Mouse (Mus musculus): ENCODE measurements at regions not wholly inside any gene's neighbourhood (a gene's known extent, or its start where the extent isn't known, plus 50 kb on each side); places are given as distances from the start of the nearest gene placed in this dataset.

- 81% methylated on average over 4 of the region's 4 CpGs for WGBS
- Histone ChIP-seq H3K4me2 (ENCODE audit: low read depth, low read length) (no peak overlapping the region), H3K4me3 (ENCODE audit: low read length) (no peak overlapping the region), H3K9me3 (ENCODE audit: control insufficient read depth, low read length) (no peaks in the 10 kb centered on the region), H3K36me3 (ENCODE audit: control insufficient read depth, insufficient read depth, low read length) (no peaks in the 10 kb centered on the region), H3K4me1 (replicated peaks; ENCODE audit: control insufficient read depth, insufficient read depth, low read length) (no peaks in the 10 kb centered on the region), H3K9ac (ENCODE audit: low read length) (no peak overlapping the region), H3K27ac (ENCODE audit: low read length) (no peak overlapping the region), H3K27me3 (ENCODE audit: control insufficient read depth, insufficient read depth, low read depth, low read length) (no peaks in the 10 kb centered on the region)
- no peak for ATAC-seq (ENCODE audit: low read depth)
Measured at GRCm38 (mm10) chr17:88116321-88116720, 51.2 kb upstream of the Fbxo11 start.

GRCm38 (mm10) chr17:88118714-88119113, 53.6 kb upstream of the Fbxo11 start:
- H3K36me3 ChIP-seq (ENCODE audit: control insufficient read depth, insufficient read depth, low read length) = no peaks in the 10 kb centered on the region
- no peak overlapping the region for H3K9ac ChIP-seq (ENCODE audit: low read length)
- H3K4me1 ChIP-seq (replicated peaks; ENCODE audit: control insufficient read depth, insufficient read depth, low read length) = no peaks in the 10 kb centered on the region
- no peak overlapping the region for H3K4me3 ChIP-seq (ENCODE audit: low read length)
- H3K4me2 ChIP-seq (ENCODE audit: low read depth, low read length) = no peak overlapping the region
- H3K27me3 ChIP-seq (ENCODE audit: control insufficient read depth, insufficient read depth, low read depth, low read length) = no peaks in the 10 kb centered on the region
- no peak overlapping the region for H3K27ac ChIP-seq (ENCODE audit: low read length)
- no peak for ATAC-seq (ENCODE audit: low read depth)
- H3K9me3 ChIP-seq (ENCODE audit: control insufficient read depth, low read length) = no peaks in the 10 kb centered on the region
- WGBS = 86% methylated on average over 4 of the region's 4 CpGs

GRCm38 (mm10) chr17:88123711-88124110, 58.6 kb upstream of the Fbxo11 start:
- Histone ChIP-seq H3K4me2 (ENCODE audit: low read depth, low read length) (no peak overlapping the region), H3K4me1 (replicated peaks; ENCODE audit: control insufficient read depth, insufficient read depth, low read length) (no peaks in the 10 kb centered on the region), H3K36me3 (ENCODE audit: control insufficient read depth, insufficient read depth, low read length) (no peaks in the 10 kb centered on the region), H3K9ac (ENCODE audit: low read length) (no peak overlapping the region), H3K9me3 (ENCODE audit: control insufficient read depth, low read length) (no peaks in the 10 kb centered on the region), H3K4me3 (ENCODE audit: low read length) (no peak overlapping the region), H3K27me3 (ENCODE audit: control insufficient read depth, insufficient read depth, low read depth, low read length) (no peaks in the 10 kb centered on the region), H3K27ac (ENCODE audit: low read length) (no peak overlapping the region)
- ATAC-seq (ENCODE audit: low read depth) = no peak
- WGBS = 60% methylated on average over 3 of the region's 3 CpGs

- Histone ChIP-seq H3K36me3 (ENCODE audit: control insufficient read depth, insufficient read depth, low read length) (no peaks in the 10 kb centered on the region), H3K27me3 (ENCODE audit: control insufficient read depth, insufficient read depth, low read depth, low read length) (no peaks in the 10 kb centered on the region), H3K4me3 (ENCODE audit: low read length) (no peak overlapping the region), H3K27ac (ENCODE audit: low read length) (no peak overlapping the region), H3K4me1 (replicated peaks; ENCODE audit: control insufficient read depth, insufficient read depth, low read length) (no peaks in the 10 kb centered on the region), H3K9me3 (ENCODE audit: control insufficient read depth, low read length) (no peaks in the 10 kb centered on the region), H3K9ac (ENCODE audit: low read length) (no peak overlapping the region), H3K4me2 (ENCODE audit: low read depth, low read length) (no peak overlapping the region)
- no peak for ATAC-seq (ENCODE audit: low read depth)
- 78% methylated on average over 2 of the region's 2 CpGs for WGBS
Measured at GRCm38 (mm10) chr17:88127126-88127525, 62.0 kb upstream of the Fbxo11 start.

GRCm38 (mm10) chr17:88131297-88131696, 66.2 kb upstream of the Fbxo11 start:
- WGBS = 64% methylated on average over 4 of the region's 4 CpGs
- H3K4me3 ChIP-seq (ENCODE audit: low read length) = no peak overlapping the region
- no peak for ATAC-seq (ENCODE audit: low read depth)
- no peak overlapping the region for H3K27ac ChIP-seq (ENCODE audit: low read length)
- no peak overlapping the region for H3K4me2 ChIP-seq (ENCODE audit: low read depth, low read length)
- no peaks in the 10 kb centered on the region for H3K4me1 ChIP-seq (replicated peaks; ENCODE audit: control insufficient read depth, insufficient read depth, low read length)
- H3K9ac ChIP-seq (ENCODE audit: low read length) = no peak overlapping the region
- no peaks in the 10 kb centered on the region for H3K36me3 ChIP-seq (ENCODE audit: control insufficient read depth, insufficient read depth, low read length)
- H3K9me3 ChIP-seq (ENCODE audit: control insufficient read depth, low read length) = no peaks in the 10 kb centered on the region
- H3K27me3 ChIP-seq (ENCODE audit: control insufficient read depth, insufficient read depth, low read depth, low read length) = no peaks in the 10 kb centered on the region

GRCm38 (mm10) chr17:88131980-88132379, 66.9 kb upstream of the Fbxo11 start:
- H3K4me1 ChIP-seq (replicated peaks; ENCODE audit: control insufficient read depth, insufficient read depth, low read length) = no peaks in the 10 kb centered on the region
- no peaks in the 10 kb centered on the region for H3K9me3 ChIP-seq (ENCODE audit: control insufficient read depth, low read length)
- WGBS = 79% methylated on average over 5 of the region's 5 CpGs
- no peaks in the 10 kb centered on the region for H3K27me3 ChIP-seq (ENCODE audit: control insufficient read depth, insufficient read depth, low read depth, low read length)
- H3K9ac ChIP-seq (ENCODE audit: low read length) = no peak overlapping the region
- no peak overlapping the region for H3K4me3 ChIP-seq (ENCODE audit: low read length)
- ATAC-seq (ENCODE audit: low read depth) = no peak
- H3K4me2 ChIP-seq (ENCODE audit: low read depth, low read length) = no peak overlapping the region
- no peak overlapping the region for H3K27ac ChIP-seq (ENCODE audit: low read length)
- no peaks in the 10 kb centered on the region for H3K36me3 ChIP-seq (ENCODE audit: control insufficient read depth, insufficient read depth, low read length)

GRCm38 (mm10) chr17:88132601-88133346, 67.7 kb upstream of the Fbxo11 start:
- H3K9ac ChIP-seq (ENCODE audit: low read length) = no peak overlapping the region
- H3K36me3 ChIP-seq (ENCODE audit: control insufficient read depth, insufficient read depth, low read length) = no peaks in the 10 kb centered on the region
- WGBS = 66% methylated on average over 23 of the region's 23 CpGs
- no peaks in the 10 kb centered on the region for H3K27me3 ChIP-seq (ENCODE audit: control insufficient read depth, insufficient read depth, low read depth, low read length)
- H3K4me1 ChIP-seq (replicated peaks; ENCODE audit: control insufficient read depth, insufficient read depth, low read length) = no peaks in the 10 kb centered on the region
- H3K9me3 ChIP-seq (ENCODE audit: control insufficient read depth, low read length) = no peaks in the 10 kb centered on the region
- no peak overlapping the region for H3K27ac ChIP-seq (ENCODE audit: low read length)
- H3K4me2 ChIP-seq (ENCODE audit: low read depth, low read length) = no peak overlapping the region
- no peak for ATAC-seq (ENCODE audit: low read depth)
- no peak overlapping the region for H3K4me3 ChIP-seq (ENCODE audit: low read length)

- 86% methylated on average over 2 of the region's 2 CpGs for WGBS
- H3K9ac ChIP-seq (ENCODE audit: low read length) = no peak overlapping the region
- H3K4me2 ChIP-seq (ENCODE audit: low read depth, low read length) = no peak overlapping the region
- H3K36me3 ChIP-seq (ENCODE audit: control insufficient read depth, insufficient read depth, low read length) = no peaks in the 10 kb centered on the region
- no peaks in the 10 kb centered on the region for H3K9me3 ChIP-seq (ENCODE audit: control insufficient read depth, low read length)
- H3K27me3 ChIP-seq (ENCODE audit: control insufficient read depth, insufficient read depth, low read depth, low read length) = no peaks in the 10 kb centered on the region
- no peak overlapping the region for H3K4me3 ChIP-seq (ENCODE audit: low read length)
- no peak for ATAC-seq (ENCODE audit: low read depth)
- no peak overlapping the region for H3K27ac ChIP-seq (ENCODE audit: low read length)
- H3K4me1 ChIP-seq (replicated peaks; ENCODE audit: control insufficient read depth, insufficient read depth, low read length) = no peaks in the 10 kb centered on the region
Measured at GRCm38 (mm10) chr17:88134546-88134945, 69.5 kb upstream of the Fbxo11 start.

GRCm38 (mm10) chr17:88141538-88141937, 76.4 kb upstream of the Fbxo11 start:
- no peaks in the 10 kb centered on the region for H3K36me3 ChIP-seq (ENCODE audit: control insufficient read depth, insufficient read depth, low read length)
- 39% methylated on average over 12 of the region's 12 CpGs for WGBS
- no peaks in the 10 kb centered on the region for H3K4me1 ChIP-seq (replicated peaks; ENCODE audit: control insufficient read depth, insufficient read depth, low read length)
- ATAC-seq (ENCODE audit: low read depth) = peak; percentile 61; the same call in 1 of the 2 replicates
- no peak overlapping the region for H3K9ac ChIP-seq (ENCODE audit: low read length)
- no peak overlapping the region for H3K27ac ChIP-seq (ENCODE audit: low read length)
- H3K9me3 ChIP-seq (ENCODE audit: control insufficient read depth, low read length) = no peaks in the 10 kb centered on the region
- H3K4me2 ChIP-seq (ENCODE audit: low read depth, low read length) = 0 out of 2 replicates have a peak overlapping the region, but pooled peaks have one; percentile 7
- H3K4me3 ChIP-seq (ENCODE audit: low read length) = no peak overlapping the region
- no peaks in the 10 kb centered on the region for H3K27me3 ChIP-seq (ENCODE audit: control insufficient read depth, insufficient read depth, low read depth, low read length)

Data from lung, embryonic 16.5 days (tissue).